Mouse (Mus musculus) lung, adult 2 months (tissue): ENCODE data around the gene Skp2.

ENCODE experiments used
- CTCF ChIP-seq: fragments of 200-500 bp; IDR thresholded peaks from 2 replicates; pipeline ENCODE4 v1.5.1; 2011; ENCODE audit warnings: mild to moderate bottlenecking, low read length, control low read depth; ENCODE audit not compliant: insufficient read depth
- POLR2A ChIP-seq: fragments of 200-500 bp; IDR thresholded peaks from 2 replicates; pipeline ENCODE4 v1.6.1; 2011; ENCODE audit warnings: low read depth, mild to moderate bottlenecking, control low read depth, low read length, borderline replicate concordance; ENCODE audit errors: extremely low read depth

DNA sequence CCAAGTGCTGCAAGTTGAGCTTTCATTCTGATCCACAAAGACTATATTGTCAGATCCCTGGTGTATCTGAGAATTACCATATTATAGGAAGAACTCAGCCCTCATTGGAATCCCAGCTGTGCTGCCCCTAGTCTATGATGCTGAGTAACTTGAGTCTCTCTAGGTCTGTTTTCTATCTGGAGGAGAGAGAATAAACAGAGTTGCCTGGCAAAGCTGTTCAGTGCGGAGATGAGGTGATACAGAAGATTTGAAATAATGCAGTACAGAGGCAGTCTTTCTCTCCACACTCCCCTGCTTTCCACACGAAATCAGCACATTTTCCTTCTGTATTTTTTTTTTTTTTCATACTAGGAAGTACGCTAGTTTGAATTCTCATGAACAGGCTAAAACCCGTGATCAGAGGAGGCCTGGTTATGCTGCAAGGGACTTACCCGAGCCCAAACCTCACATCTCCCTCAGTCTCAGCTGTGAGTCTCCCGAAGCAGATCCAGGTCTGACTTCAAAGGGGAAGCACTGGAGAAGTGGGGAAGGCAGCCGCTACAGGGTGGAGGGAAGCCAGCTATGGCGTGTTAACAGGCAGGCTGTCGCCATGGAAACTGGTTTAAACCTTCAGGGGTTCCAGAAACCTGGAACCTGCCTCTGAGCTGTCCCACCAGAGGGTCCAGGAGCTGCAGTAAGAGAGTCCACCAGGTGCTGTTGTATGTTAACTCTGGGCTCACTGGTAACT, 24.3 kb downstream of the Skp2 start:
- TF ChIP-seq POLR2A = no peak
- no peak for TF ChIP-seq CTCF
